Comparison of ENCODE assay signal across 18 mouse cellular contexts in the genomic region with DNA sequence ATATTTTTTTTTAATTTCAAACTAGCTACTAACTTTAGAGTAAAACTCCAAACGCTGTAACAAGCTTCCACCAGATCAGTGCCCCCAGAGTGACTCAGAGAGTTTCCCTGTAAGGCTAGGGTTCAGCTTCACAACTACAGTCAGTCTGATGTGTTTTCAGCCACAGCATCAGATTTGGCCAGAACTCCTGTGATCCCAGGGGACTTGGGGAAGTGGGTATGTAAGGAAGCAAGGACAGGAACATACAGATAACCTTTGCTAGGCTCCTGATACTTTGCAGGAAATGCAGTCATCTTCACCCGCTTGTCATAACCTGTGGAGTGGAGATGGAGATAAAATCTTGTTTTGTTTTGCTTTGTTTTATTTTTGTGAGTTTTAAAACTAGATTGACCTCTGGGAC.
A peak's percentile ranks its signal among the peaks of the same experiment; 100 is the strongest.
DNase-seq lines count a peak whose midpoint lies in the region; ATAC-seq and TF ChIP-seq lines count a peak whose summit lies in the region.
"Had no signal": no experiment of that assay in that cellular context is flagged by ENCODE, and none has a peak within 500 bp of the region (broad histone marks: within the 10 kb centered on the region; RNA-seq: fewer than 3 reads in every experiment).

No protein-coding gene starts in this region.

- no peaks in the 10 kb centered on the region for H3K9me3 ChIP-seq in kidney, embryonic 14.5 days (ENCODE audit: control insufficient read depth, low read length)
- no peaks in the 10 kb centered on the region for H3K9me3 ChIP-seq in forebrain, embryonic 13.5 days (replicated peaks)
- H3K9me3 ChIP-seq: limb, embryonic 10.5 days; liver, embryonic 12.5 days; lung, embryonic 15.5 days; midbrain, embryonic 15.5 days had no signal

- no peaks in the 10 kb centered on the region; the same call in 1 of the 2 replicates for H3K27me3 ChIP-seq in kidney, adult 2 months (replicated peaks; ENCODE audit: control insufficient read depth, insufficient read depth, low read length)
- H3K27me3 ChIP-seq in kidney, embryonic 14.5 days (ENCODE audit: control insufficient read depth, insufficient read depth, low read length), result no peaks in the 10 kb centered on the region
- H3K27me3 ChIP-seq in splenic B cell, adult 2 months (ENCODE audit: control insufficient read depth, insufficient read depth, low read length, poor library complexity, severe bottlenecking), result no peaks in the 10 kb centered on the region
- no peaks in the 10 kb centered on the region for H3K27me3 ChIP-seq in forebrain, embryonic 13.5 days
- H3K27me3 ChIP-seq: liver, embryonic 12.5 days; lung, embryonic 15.5 days; midbrain, embryonic 15.5 days had no signal

- no peaks in the 10 kb centered on the region for H3K36me3 ChIP-seq in kidney, adult 2 months (ENCODE audit: control insufficient read depth, insufficient read depth, low read length)
- no peaks in the 10 kb centered on the region for H3K36me3 ChIP-seq in kidney, embryonic 14.5 days (ENCODE audit: control insufficient read depth, insufficient read depth, low read length)
- no peaks in the 10 kb centered on the region for H3K36me3 ChIP-seq in splenic B cell, adult 2 months (ENCODE audit: control insufficient read depth, insufficient read depth, low read length, poor library complexity, severe bottlenecking)
- no peaks in the 10 kb centered on the region for H3K36me3 ChIP-seq in forebrain, embryonic 13.5 days (ENCODE audit: poor library complexity, severe bottlenecking)
- H3K36me3 ChIP-seq: limb, embryonic 10.5 days; liver, embryonic 12.5 days; lung, embryonic 15.5 days; midbrain, embryonic 15.5 days had no signal

- no peak overlapping the region for H3K9ac ChIP-seq in kidney, embryonic 14.5 days (ENCODE audit: low read depth, low read length)
- H3K9ac ChIP-seq in forebrain, embryonic 13.5 days, result no peak overlapping the region
- H3K9ac ChIP-seq: forebrain, postnatal 0 days; liver, embryonic 12.5 days; lung, embryonic 15.5 days; midbrain, embryonic 15.5 days had no signal

- TF ChIP-seq CTCF in kidney, adult 2 months (conservative IDR thresholded peaks at IDR 0.05; ENCODE audit: insufficient read depth, insufficient read length, low read depth, low read length), result no peak

- DNase-seq in adrenal gland, adult (ENCODE audit: inconsistent age in 2 of 2, low spot score in 1 of 2), result peak; percentile 28 to 63
- no peak for DNase-seq in adrenal gland, postnatal 25 days
- DNase-seq in kidney, adult 2 months, result peak; percentile 64
- peak; percentile 23 to 26 for DNase-seq in adrenal gland, postnatal 36 days
- DNase-seq in splenic B cell, adult 2 months (ENCODE audit: low read depth, low spot score), result peak; percentile 26
- DNase-seq: cerebellum, adult 11 months; cerebellum, postnatal 36 days; forebrain, postnatal 0 days; layer of hippocampus, postnatal 36 days had no signal

- no peak overlapping the region for H3K4me2 ChIP-seq in kidney, embryonic 14.5 days (replicated peaks; ENCODE audit: low read depth, low read length)
- H3K4me2 ChIP-seq in forebrain, embryonic 13.5 days, result no peak overlapping the region
- H3K4me2 ChIP-seq: liver, embryonic 12.5 days; lung, embryonic 15.5 days; midbrain, embryonic 15.5 days had no signal

- no peak for TF ChIP-seq POLR2A in kidney, adult 2 months (IDR thresholded peaks at IDR 0.05; ENCODE audit: low read depth, low read length)

- H3K27ac ChIP-seq in kidney, adult 2 months (ENCODE audit: insufficient read depth, low read depth, low read length), result no peak overlapping the region
- H3K27ac ChIP-seq in kidney, embryonic 14.5 days (ENCODE audit: low read depth, low read length), result no peak overlapping the region
- H3K27ac ChIP-seq in forebrain, embryonic 13.5 days, result no peak overlapping the region
- H3K27ac ChIP-seq: heart, adult 2 months; limb, embryonic 10.5 days; liver, embryonic 12.5 days; lung, embryonic 15.5 days; midbrain, embryonic 15.5 days had no signal

- 71% methylated on average over 2 of the region's 2 CpGs for WGBS in kidney, adult 2 months
- 76% methylated on average over 2 of the region's 2 CpGs for WGBS in kidney, embryonic 14.5 days
- 92% methylated on average over 2 of the region's 2 CpGs for WGBS in forebrain, embryonic 13.5 days

- no peak for ATAC-seq in kidney, embryonic 14.5 days (ENCODE audit: low FRiP score, low TSS enrichment)
- ATAC-seq in forebrain, embryonic 13.5 days, result no peak
- ATAC-seq in megakaryocyte progenitor cell, adult 5-6 weeks (replicated peaks; ENCODE audit: poor library complexity), result no peak
- ATAC-seq: forebrain, postnatal 0 days; intestine, postnatal 0 days; liver, embryonic 12.5 days; midbrain, embryonic 15.5 days had no signal

- H3K4me1 ChIP-seq in kidney, adult 2 months (ENCODE audit: control insufficient read depth, insufficient read depth, low read length), result no peaks in the 10 kb centered on the region
- no peaks in the 10 kb centered on the region for H3K4me1 ChIP-seq in kidney, embryonic 14.5 days (ENCODE audit: control insufficient read depth, insufficient read depth, low read length)
- H3K4me1 ChIP-seq in forebrain, embryonic 13.5 days, result no peaks in the 10 kb centered on the region
- H3K4me1 ChIP-seq: limb, embryonic 10.5 days; liver, embryonic 12.5 days; midbrain, embryonic 15.5 days had no signal

- no peak overlapping the region for H3K4me3 ChIP-seq in kidney, adult 2 months (ENCODE audit: insufficient read depth, low read depth, low read length)
- no peak overlapping the region for H3K4me3 ChIP-seq in kidney, embryonic 14.5 days (ENCODE audit: low read length)
- no peak overlapping the region for H3K4me3 ChIP-seq in forebrain, embryonic 13.5 days
- H3K4me3 ChIP-seq: heart, adult 2 months; limb, embryonic 10.5 days; liver, embryonic 12.5 days; lung, embryonic 15.5 days; midbrain, embryonic 15.5 days had no signal
